Mouse (Mus musculus): ENCODE results near the gene Tuba1a.

- TF ChIP-seq CTCF (IDR thresholded peaks at IDR 0.05; ENCODE audit: low read depth) (no peak; the same call in 1 of the 2 replicates), EP300 (IDR thresholded peaks at IDR 0.05; ENCODE audit: low read depth) (0 out of 2 replicates have a peak, but pooled peaks have one; percentile 13)
Measured at GRCm38 (mm10) chr15:98934217-98934839, 19.2 kb downstream of the Tuba1a start, which contains the start of gene Tuba1b.
